Comparison of ENCODE assay signal across 17 mouse cellular contexts in the genomic region with DNA sequence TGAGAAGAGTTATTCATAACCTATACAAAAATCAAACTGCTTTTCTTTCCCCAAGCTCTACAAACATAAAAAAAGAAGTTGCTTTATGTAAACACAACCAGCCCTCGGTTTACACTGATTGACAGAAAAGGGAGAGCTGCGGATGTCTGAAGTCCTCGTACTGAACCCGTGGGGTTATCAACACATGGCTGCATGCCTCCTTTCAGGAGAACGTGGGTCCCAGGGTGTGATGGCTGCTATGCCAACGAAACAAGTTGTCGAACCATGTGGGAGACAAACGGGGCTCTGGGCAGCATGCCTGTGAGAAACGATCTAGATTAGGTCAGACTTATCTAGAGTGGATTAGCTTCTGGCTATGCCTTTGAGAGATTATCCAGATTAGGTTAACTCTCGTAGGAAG.
A peak's percentile ranks its signal among the peaks of the same experiment; 100 is the strongest.
DNase-seq lines count a peak whose midpoint lies in the region; ATAC-seq and TF ChIP-seq lines count a peak whose summit lies in the region.
"Had no signal": no experiment of that assay in that cellular context is flagged by ENCODE, and none has a peak within 500 bp of the region (broad histone marks: within the 10 kb centered on the region; RNA-seq: fewer than 3 reads in every experiment).

No protein-coding gene starts in this region.

- WGBS in intestine, embryonic 14.5 days = 39% methylated on average over 10 of the region's 10 CpGs
- WGBS in intestine, embryonic 15.5 days = 33% methylated on average over 10 of the region's 10 CpGs
- 51% methylated on average over 10 of the region's 10 CpGs for WGBS in liver, embryonic 16.5 days (ENCODE audit: insufficient replicate concordance)
- 56% methylated on average over 10 of the region's 10 CpGs for WGBS in liver, embryonic 12.5 days (ENCODE audit: insufficient replicate concordance)
- WGBS in stomach, embryonic 15.5 days = 31% methylated on average over 10 of the region's 10 CpGs
- 45% methylated on average over 10 of the region's 10 CpGs for WGBS in cerebellum, adult 2 months

- no peak for TF ChIP-seq CTCF in brain, embryonic 14.5 days (IDR thresholded peaks at IDR 0.05; ENCODE audit: borderline replicate concordance, extremely low read depth, insufficient read depth, insufficient read length)
- no peak for TF ChIP-seq CTCF in cerebellum, adult 2 months (IDR thresholded peaks at IDR 0.05; ENCODE audit: borderline replicate concordance, insufficient read depth, low read depth, low read length)

- DNase-seq in intestine, embryonic 14.5 days (ENCODE audit: low spot score) = peak; percentile 48
- DNase-seq in brain, embryonic 14.5 days (ENCODE audit: low read depth) = peak; percentile 27
- DNase-seq in cerebellum, adult 2 months = no peak
- DNase-seq: cerebellum, adult 9-10 months; spleen, adult 18-20 months had no signal

- H3K4me2 ChIP-seq in intestine, embryonic 14.5 days (ENCODE audit: low read length) = no peak overlapping the region
- H3K4me2 ChIP-seq in intestine, embryonic 15.5 days (replicated peaks) = no peak overlapping the region
- H3K4me2 ChIP-seq in liver, embryonic 16.5 days (ENCODE audit: low read depth, low read length) = no peak overlapping the region
- no peak overlapping the region for H3K4me2 ChIP-seq in liver, embryonic 12.5 days
- H3K4me2 ChIP-seq in stomach, embryonic 15.5 days = no peak overlapping the region
- H3K4me2 ChIP-seq: embryonic facial prominence, embryonic 13.5 days; heart, embryonic 13.5 days; hindbrain, embryonic 14.5 days; limb, embryonic 12.5 days had no signal

- no peak overlapping the region for H3K4me3 ChIP-seq in intestine, embryonic 14.5 days (ENCODE audit: low read depth, low read length)
- no peak overlapping the region for H3K4me3 ChIP-seq in intestine, embryonic 15.5 days (replicated peaks)
- no peak overlapping the region for H3K4me3 ChIP-seq in liver, embryonic 16.5 days (ENCODE audit: low read depth, low read length)
- no peak overlapping the region for H3K4me3 ChIP-seq in liver, embryonic 12.5 days
- no peak overlapping the region for H3K4me3 ChIP-seq in stomach, embryonic 15.5 days (replicated peaks)
- H3K4me3 ChIP-seq in cerebellum, adult 2 months (replicated peaks; ENCODE audit: insufficient read depth, low read depth, low read length) = no peak overlapping the region
- H3K4me3 ChIP-seq: embryonic facial prominence, embryonic 13.5 days; heart, embryonic 13.5 days; limb, embryonic 12.5 days; midbrain, embryonic 10.5 days had no signal

- no peaks in the 10 kb centered on the region for H3K36me3 ChIP-seq in intestine, embryonic 14.5 days (ENCODE audit: control insufficient read depth, insufficient read depth, low read length)
- no peaks in the 10 kb centered on the region for H3K36me3 ChIP-seq in intestine, embryonic 15.5 days
- H3K36me3 ChIP-seq in liver, embryonic 16.5 days (ENCODE audit: control insufficient read depth, insufficient read depth) = no peaks in the 10 kb centered on the region
- H3K36me3 ChIP-seq in liver, embryonic 12.5 days = no peaks in the 10 kb centered on the region
- H3K36me3 ChIP-seq in stomach, embryonic 15.5 days = no peaks in the 10 kb centered on the region
- H3K36me3 ChIP-seq: embryonic facial prominence, embryonic 13.5 days; heart, embryonic 13.5 days; limb, embryonic 12.5 days; midbrain, embryonic 10.5 days had no signal

- no peak for ATAC-seq in intestine, embryonic 14.5 days (replicated peaks; ENCODE audit: low FRiP score, low TSS enrichment, low read depth)
- ATAC-seq in intestine, embryonic 15.5 days = no peak
- 0 out of 2 replicates have a peak, but pooled peaks have one; percentile 21 for ATAC-seq in liver, embryonic 16.5 days (ENCODE audit: low read depth)
- ATAC-seq in liver, embryonic 12.5 days = no peak
- ATAC-seq in stomach, embryonic 15.5 days (ENCODE audit: insufficient read depth, low FRiP score, low read depth) = no peak
- ATAC-seq: intestine, postnatal 0 days had no signal

- TF ChIP-seq POLR2A in brain, embryonic 14.5 days (IDR thresholded peaks at IDR 0.05; ENCODE audit: borderline replicate concordance, extremely low read depth, insufficient read depth, insufficient read length, poor library complexity, severe bottlenecking) = no peak
- TF ChIP-seq POLR2A in cerebellum, adult 2 months (IDR thresholded peaks at IDR 0.05; ENCODE audit: borderline replicate concordance, insufficient read depth, low read length) = no peak

- H3K27ac ChIP-seq in intestine, embryonic 14.5 days (ENCODE audit: low read depth) = no peak overlapping the region
- no peak overlapping the region for H3K27ac ChIP-seq in intestine, embryonic 15.5 days
- H3K27ac ChIP-seq in liver, embryonic 16.5 days (ENCODE audit: low read length) = no peak overlapping the region
- H3K27ac ChIP-seq in liver, embryonic 12.5 days = no peak overlapping the region
- H3K27ac ChIP-seq in stomach, embryonic 15.5 days = peak overlapping the region; percentile 5
- H3K27ac ChIP-seq in cerebellum, adult 2 months (ENCODE audit: insufficient read depth, low read length) = no peak overlapping the region
- H3K27ac ChIP-seq: embryonic facial prominence, embryonic 13.5 days; heart, embryonic 13.5 days; hindbrain, embryonic 14.5 days; limb, embryonic 12.5 days; liver, embryonic 14.5 days; macrophage; midbrain, embryonic 10.5 days had no signal

- H3K4me1 ChIP-seq in intestine, embryonic 14.5 days (replicated peaks; ENCODE audit: control insufficient read depth, insufficient read depth, low read length) = peaks cover 11% of the 10 kb centered on the region
- peaks cover 24% of the 10 kb centered on the region for H3K4me1 ChIP-seq in intestine, embryonic 15.5 days (replicated peaks)
- H3K4me1 ChIP-seq in liver, embryonic 16.5 days (ENCODE audit: control insufficient read depth, low read depth, low read length) = no peaks in the 10 kb centered on the region; the same call in 1 of the 2 replicates
- H3K4me1 ChIP-seq in liver, embryonic 12.5 days = peaks cover 2% of the 10 kb centered on the region; the same call in 1 of the 2 replicates
- peaks cover 36% of the 10 kb centered on the region for H3K4me1 ChIP-seq in stomach, embryonic 15.5 days
- H3K4me1 ChIP-seq in cerebellum, adult 2 months (ENCODE audit: control insufficient read depth, insufficient read depth, low read length) = peaks cover 4% of the 10 kb centered on the region; the same call in 1 of the 2 replicates
- H3K4me1 ChIP-seq: embryonic facial prominence, embryonic 13.5 days had no signal

- H3K9ac ChIP-seq in intestine, embryonic 14.5 days (ENCODE audit: low read length) = no peak overlapping the region
- no peak overlapping the region for H3K9ac ChIP-seq in intestine, embryonic 15.5 days
- no peak overlapping the region for H3K9ac ChIP-seq in liver, embryonic 16.5 days (ENCODE audit: low read depth, low read length)
- H3K9ac ChIP-seq in liver, embryonic 12.5 days = no peak overlapping the region
- no peak overlapping the region for H3K9ac ChIP-seq in stomach, embryonic 15.5 days
- H3K9ac ChIP-seq: embryonic facial prominence, embryonic 13.5 days; heart, embryonic 13.5 days; hindbrain, embryonic 14.5 days; limb, embryonic 12.5 days; liver, embryonic 14.5 days had no signal

- H3K27me3 ChIP-seq in intestine, embryonic 14.5 days (replicated peaks; ENCODE audit: control insufficient read depth, insufficient read depth, low read length) = no peaks in the 10 kb centered on the region
- H3K27me3 ChIP-seq in intestine, embryonic 15.5 days (replicated peaks) = no peaks in the 10 kb centered on the region
- H3K27me3 ChIP-seq in liver, embryonic 16.5 days (ENCODE audit: control insufficient read depth, insufficient read depth, low read depth, low read length) = no peaks in the 10 kb centered on the region
- H3K27me3 ChIP-seq in liver, embryonic 12.5 days (replicated peaks) = no peaks in the 10 kb centered on the region
- H3K27me3 ChIP-seq in stomach, embryonic 15.5 days (replicated peaks) = no peaks in the 10 kb centered on the region
- no peaks in the 10 kb centered on the region for H3K27me3 ChIP-seq in cerebellum, adult 2 months (ENCODE audit: control insufficient read depth, insufficient read depth, low read length)
- H3K27me3 ChIP-seq: limb, embryonic 12.5 days had no signal

- no peaks in the 10 kb centered on the region for H3K9me3 ChIP-seq in intestine, embryonic 14.5 days (ENCODE audit: control insufficient read depth, low read length)
- no peaks in the 10 kb centered on the region for H3K9me3 ChIP-seq in intestine, embryonic 15.5 days
- no peaks in the 10 kb centered on the region for H3K9me3 ChIP-seq in liver, embryonic 16.5 days (replicated peaks; ENCODE audit: control insufficient read depth, low read length)
- no peaks in the 10 kb centered on the region for H3K9me3 ChIP-seq in liver, embryonic 12.5 days (replicated peaks)
- H3K9me3 ChIP-seq in stomach, embryonic 15.5 days = no peaks in the 10 kb centered on the region
- H3K9me3 ChIP-seq: embryonic facial prominence, embryonic 13.5 days; heart, embryonic 13.5 days; limb, embryonic 12.5 days; midbrain, embryonic 10.5 days had no signal

Comparison
In these comparisons a context has a peak if more than half of its experiments do, and no peak if none do; other contexts are left out.
1. DNase-seq: peak in intestine, embryonic 14.5 days (single experiment) and brain, embryonic 14.5 days (single experiment); none in cerebellum, adult 2 months (0 of 2).